Mouse (Mus musculus): ENCODE measurements at regions not wholly inside any gene's neighbourhood (a gene's known extent, or its start where the extent isn't known, plus 50 kb on each side); places are given as distances from the start of the nearest gene placed in this dataset.
"Not testable (repeated sequence)": the region's sequence is repeated elsewhere in the genome, so short reads cannot be mapped to it uniquely, and the experiment has no call there.

GRCm38 (mm10) chr12:77526581-77526980 lies 288.7 kb downstream of the Fut8 start:
- DNase-seq = not testable (repeated sequence)

- DNase-seq = no peak
Measured at GRCm38 (mm10) chr12:77527499-77527898, 289.6 kb downstream of the Fut8 start.

- DNase-seq = no peak
Measured at GRCm38 (mm10) chr12:77527953-77528865, 290.3 kb downstream of the Fut8 start.

GRCm38 (mm10) chr12:77528868-77529271 lies 290.9 kb downstream of the Fut8 start:
- no peak for DNase-seq

GRCm38 (mm10) chr12:77529414-77529813 lies 291.5 kb downstream of the Fut8 start:
- DNase-seq = no peak

- no peak for DNase-seq
Measured at GRCm38 (mm10) chr12:77529955-77530354, 292.0 kb downstream of the Fut8 start.

- peak; percentile 11 for DNase-seq
Measured at GRCm38 (mm10) chr12:77531294-77531693, 293.4 kb downstream of the Fut8 start.

- DNase-seq = no peak
Measured at GRCm38 (mm10) chr12:77532547-77532946, 294.6 kb downstream of the Fut8 start.

- no peak for DNase-seq
Measured at GRCm38 (mm10) chr12:77533606-77534005, 295.7 kb downstream of the Fut8 start.

- no peak for DNase-seq
Measured at GRCm38 (mm10) chr12:77534079-77534478, 296.2 kb downstream of the Fut8 start.

GRCm38 (mm10) chr12:77535147-77535546 lies 297.2 kb downstream of the Fut8 start:
- no peak for DNase-seq

GRCm38 (mm10) chr12:77537139-77537848 lies 299.4 kb downstream of the Fut8 start:
- DNase-seq = no peak

GRCm38 (mm10) chr12:77539661-77540431 lies 301.9 kb downstream of the Fut8 start:
- no peak for DNase-seq

GRCm38 (mm10) chr12:77541051-77541765 lies 303.3 kb downstream of the Fut8 start:
- DNase-seq = no peak

- no peak for DNase-seq
Measured at GRCm38 (mm10) chr12:77541826-77542225, 303.9 kb downstream of the Fut8 start.

- DNase-seq = no peak
Measured at GRCm38 (mm10) chr12:77543651-77544050, 305.7 kb downstream of the Fut8 start.

GRCm38 (mm10) chr12:77546165-77546564 lies 308.2 kb downstream of the Fut8 start:
- DNase-seq = no peak

- DNase-seq = no peak
Measured at GRCm38 (mm10) chr12:77568286-77568685, 330.4 kb downstream of the Fut8 start.

- DNase-seq = no peak
Measured at GRCm38 (mm10) chr12:77570501-77570900, 332.6 kb downstream of the Fut8 start.

GRCm38 (mm10) chr12:77571071-77571470 lies 333.1 kb downstream of the Fut8 start:
- DNase-seq = no peak

- no peak for DNase-seq
Measured at GRCm38 (mm10) chr12:77575046-77575445, 337.1 kb downstream of the Fut8 start.

- DNase-seq = no peak
Measured at GRCm38 (mm10) chr12:77588297-77588696, 350.4 kb downstream of the Fut8 start.

All from adrenal gland, adult 8-10 months (tissue).